ENCODE assay signal across 22 mouse cellular contexts in genomic region chr13:11891115-11891514, GRCm38 (mm10).
DNase-seq lines count a peak whose midpoint lies in the region; ATAC-seq and TF ChIP-seq lines count a peak whose summit lies in the region.
"Had no signal": no experiment of that assay in that cellular context is flagged by ENCODE, and none has a peak within 500 bp of the region (broad histone marks: within the 10 kb centered on the region; RNA-seq: fewer than 3 reads in every experiment).

No protein-coding gene starts in this region.

- H3K4me3 ChIP-seq in forebrain, embryonic 15.5 days, result no peak overlapping the region
- no peak overlapping the region for H3K4me3 ChIP-seq in forebrain, embryonic 11.5 days (ENCODE audit: low read depth, low read length)
- H3K4me3 ChIP-seq in heart, embryonic 10.5 days, result no peak overlapping the region
- H3K4me3 ChIP-seq in lung, embryonic 14.5 days (ENCODE audit: low read depth, low read length), result no peak overlapping the region
- no peak overlapping the region for H3K4me3 ChIP-seq in stomach, postnatal 0 days (ENCODE audit: low read depth, low read length)
- H3K4me3 ChIP-seq: forebrain, embryonic 12.5 days; heart, embryonic 12.5 days; heart, embryonic 15.5 days; hindbrain, embryonic 10.5 days; hindbrain, embryonic 13.5 days; intestine, embryonic 15.5 days had no signal

- no peak for DNase-seq in forebrain, embryonic 11.5 days (ENCODE audit: low spot score)
- DNase-seq in heart, adult 11 months, result peak; percentile 29
- DNase-seq in heart, embryonic 10.5 days (ENCODE audit: low spot score), result no peak
- peak; percentile 11 for DNase-seq in lung, embryonic 14.5 days
- DNase-seq in lung, postnatal 25 days (ENCODE audit: low spot score), result no peak
- peak; percentile 31 for DNase-seq in telencephalon, adult 2 months (ENCODE audit: low read depth, low spot score)
- no peak for DNase-seq in stomach, postnatal 0 days (ENCODE audit: low spot score)
- DNase-seq: adrenal gland, adult 2 months; adrenal gland, postnatal 14 days; gastrocnemius, postnatal 10 days; gastrocnemius, postnatal 36 days; heart, postnatal 36 days had no signal

- no peaks in the 10 kb centered on the region for H3K27me3 ChIP-seq in forebrain, embryonic 15.5 days
- H3K27me3 ChIP-seq in forebrain, embryonic 11.5 days (ENCODE audit: control insufficient read depth, insufficient read depth, low read length), result no peaks in the 10 kb centered on the region
- no peaks in the 10 kb centered on the region for H3K27me3 ChIP-seq in heart, embryonic 10.5 days (ENCODE audit: insufficient read depth, poor library complexity, severe bottlenecking)
- H3K27me3 ChIP-seq in lung, embryonic 14.5 days (ENCODE audit: insufficient read depth, low read length), result no peaks in the 10 kb centered on the region
- no peaks in the 10 kb centered on the region for H3K27me3 ChIP-seq in stomach, postnatal 0 days (ENCODE audit: control insufficient read depth, insufficient read depth, low read length)
- H3K27me3 ChIP-seq: forebrain, embryonic 12.5 days; heart, embryonic 12.5 days; heart, embryonic 15.5 days; hindbrain, embryonic 13.5 days; intestine, embryonic 15.5 days had no signal

- no peak overlapping the region for H3K4me2 ChIP-seq in forebrain, embryonic 15.5 days (replicated peaks)
- no peak overlapping the region for H3K4me2 ChIP-seq in forebrain, embryonic 11.5 days (ENCODE audit: low read depth, low read length, severe bottlenecking)
- no peak overlapping the region for H3K4me2 ChIP-seq in lung, embryonic 14.5 days
- no peak overlapping the region for H3K4me2 ChIP-seq in stomach, postnatal 0 days (replicated peaks; ENCODE audit: low read depth)
- H3K4me2 ChIP-seq: forebrain, embryonic 12.5 days; heart, embryonic 12.5 days; heart, embryonic 15.5 days; hindbrain, embryonic 13.5 days; intestine, embryonic 15.5 days had no signal

- H3K4me1 ChIP-seq in forebrain, embryonic 15.5 days, result no peaks in the 10 kb centered on the region
- H3K4me1 ChIP-seq in forebrain, embryonic 11.5 days (replicated peaks; ENCODE audit: control insufficient read depth, insufficient read depth, low read length), result no peaks in the 10 kb centered on the region
- H3K4me1 ChIP-seq in heart, embryonic 10.5 days, result no peaks in the 10 kb centered on the region
- no peaks in the 10 kb centered on the region for H3K4me1 ChIP-seq in lung, embryonic 14.5 days (ENCODE audit: insufficient read depth)
- H3K4me1 ChIP-seq in stomach, postnatal 0 days (replicated peaks; ENCODE audit: control insufficient read depth, insufficient read depth), result no peaks in the 10 kb centered on the region
- H3K4me1 ChIP-seq: forebrain, embryonic 12.5 days; heart, embryonic 15.5 days; hindbrain, embryonic 10.5 days; hindbrain, embryonic 13.5 days; intestine, embryonic 15.5 days had no signal

- 82% methylated on average over 3 of the region's 3 CpGs for WGBS in forebrain, embryonic 15.5 days
- WGBS in forebrain, embryonic 11.5 days, result 91% methylated on average over 3 of the region's 3 CpGs
- WGBS in heart, embryonic 10.5 days, result 80% methylated on average over 3 of the region's 3 CpGs
- 55% methylated on average over 3 of the region's 3 CpGs for WGBS in lung, embryonic 14.5 days
- WGBS in stomach, postnatal 0 days, result 58% methylated on average over 3 of the region's 3 CpGs

- H3K9me3 ChIP-seq in forebrain, embryonic 15.5 days, result no peaks in the 10 kb centered on the region
- no peaks in the 10 kb centered on the region for H3K9me3 ChIP-seq in forebrain, embryonic 11.5 days (ENCODE audit: control insufficient read depth, low read length)
- H3K9me3 ChIP-seq in heart, embryonic 10.5 days, result no peaks in the 10 kb centered on the region
- H3K9me3 ChIP-seq in lung, embryonic 14.5 days (ENCODE audit: low read depth, low read length), result no peaks in the 10 kb centered on the region
- H3K9me3 ChIP-seq in stomach, postnatal 0 days (ENCODE audit: control insufficient read depth, low read length), result no peaks in the 10 kb centered on the region
- H3K9me3 ChIP-seq: forebrain, embryonic 12.5 days; heart, embryonic 12.5 days; heart, embryonic 15.5 days; hindbrain, embryonic 10.5 days; hindbrain, embryonic 13.5 days; intestine, embryonic 15.5 days had no signal

- no peak overlapping the region for H3K9ac ChIP-seq in forebrain, embryonic 15.5 days (replicated peaks)
- H3K9ac ChIP-seq in forebrain, embryonic 11.5 days (ENCODE audit: low read length), result no peak overlapping the region
- no peak overlapping the region for H3K9ac ChIP-seq in lung, embryonic 14.5 days
- H3K9ac ChIP-seq in stomach, postnatal 0 days (ENCODE audit: low read length), result no peak overlapping the region
- H3K9ac ChIP-seq: forebrain, embryonic 12.5 days; heart, embryonic 12.5 days; heart, embryonic 15.5 days; hindbrain, embryonic 13.5 days; intestine, embryonic 15.5 days had no signal

- no peaks in the 10 kb centered on the region for H3K36me3 ChIP-seq in forebrain, embryonic 15.5 days
- H3K36me3 ChIP-seq in forebrain, embryonic 11.5 days (ENCODE audit: control insufficient read depth, insufficient read depth, low read length), result no peaks in the 10 kb centered on the region
- H3K36me3 ChIP-seq in heart, embryonic 10.5 days, result no peaks in the 10 kb centered on the region
- no peaks in the 10 kb centered on the region for H3K36me3 ChIP-seq in lung, embryonic 14.5 days (ENCODE audit: insufficient read depth)
- H3K36me3 ChIP-seq in stomach, postnatal 0 days (ENCODE audit: control insufficient read depth, insufficient read depth, low read length), result no peaks in the 10 kb centered on the region
- H3K36me3 ChIP-seq: forebrain, embryonic 12.5 days; heart, embryonic 12.5 days; heart, embryonic 15.5 days; hindbrain, embryonic 10.5 days; hindbrain, embryonic 13.5 days; intestine, embryonic 15.5 days had no signal

- TF ChIP-seq EP300 in stomach, postnatal 0 days (optimal IDR thresholded peaks at IDR 0.05), result no peak

- 0 out of 2 replicates have a peak overlapping the region, but pooled peaks have one; percentile 15 for H3K27ac ChIP-seq in forebrain, embryonic 15.5 days (replicated peaks)
- H3K27ac ChIP-seq in forebrain, embryonic 11.5 days (ENCODE audit: low read depth, low read length), result no peak overlapping the region
- H3K27ac ChIP-seq in heart, embryonic 10.5 days, result no peak overlapping the region
- no peak overlapping the region for H3K27ac ChIP-seq in lung, embryonic 14.5 days (ENCODE audit: low read depth)
- no peak overlapping the region for H3K27ac ChIP-seq in stomach, postnatal 0 days (replicated peaks)
- H3K27ac ChIP-seq: forebrain, embryonic 12.5 days; heart, embryonic 15.5 days; hindbrain, embryonic 10.5 days; hindbrain, embryonic 13.5 days; intestine, embryonic 15.5 days had no signal

- no peak for TF ChIP-seq CTCF in lung, embryonic 14.5 days (IDR thresholded peaks at IDR 0.05; ENCODE audit: low read depth)
- no peak for TF ChIP-seq CTCF in stomach, postnatal 0 days (IDR thresholded peaks at IDR 0.05; ENCODE audit: low read depth)

- ATAC-seq in forebrain, embryonic 15.5 days (replicated peaks), result no peak
- ATAC-seq in forebrain, embryonic 11.5 days (replicated peaks; ENCODE audit: low FRiP score), result no peak
- no peak for ATAC-seq in lung, embryonic 14.5 days (ENCODE audit: insufficient read depth)
- no peak for ATAC-seq in stomach, postnatal 0 days (ENCODE audit: low FRiP score, low TSS enrichment)
- ATAC-seq: CD4-positive, CD25-positive, alpha-beta regulatory T cell, adult 4 months; forebrain, embryonic 16.5 days; hindbrain, embryonic 16.5 days; intestine, embryonic 15.5 days had no signal

Comparison
In these comparisons a context has a peak if more than half of its experiments do, and no peak if none do; other contexts are left out.
1. DNase-seq: peak in heart, adult 11 months (single experiment), lung, embryonic 14.5 days (single experiment) and telencephalon, adult 2 months (single experiment); none in forebrain, embryonic 11.5 days (single experiment), heart, embryonic 10.5 days (single experiment), lung, postnatal 25 days (single experiment) and stomach, postnatal 0 days (single experiment).